Mouse (Mus musculus): Measurements from ENCODE around the gene Slf2. TPM values are rescaled to one million over a fixed set of nuclear protein-coding genes. Genes with fewer than 3 reads are reported as not detected.

Slf2 gene
- polyA plus RNA-seq, 1 experiment from 2014 or later = 56.7 TPM

- H3K27me3 ChIP-seq (ENCODE audit: control insufficient read depth, insufficient read depth, low read length) = no peaks in the 10 kb centered on the region
- 1% methylated on average over 57 of the region's 58 CpGs for WGBS
- peak within 1 kb of the TSS; percentile 56 for H3K4me3 ChIP-seq (ENCODE audit: low read depth, low read length)
- H3K4me2 ChIP-seq (replicated peaks; ENCODE audit: low read depth, low read length) = peak within 1 kb of the TSS; percentile 99
- H3K36me3 ChIP-seq (ENCODE audit: control insufficient read depth, insufficient read depth, low read length) = no peaks in the 10 kb centered on the region
- peak; percentile 70 for ATAC-seq (ENCODE audit: insufficient number of reproducible peaks, insufficient read depth, low FRiP score, low read depth)
- no peaks in the 10 kb centered on the region for H3K9me3 ChIP-seq (ENCODE audit: control insufficient read depth, low read depth, low read length)
- peak within 1 kb of the TSS; percentile 48; the same call in 1 of the 2 replicates for H3K9ac ChIP-seq (replicated peaks; ENCODE audit: low read depth, low read length)
- H3K27ac ChIP-seq (ENCODE audit: low read length) = no peak within 1 kb of the TSS
- H3K4me1 ChIP-seq (ENCODE audit: control insufficient read depth, insufficient read depth, low read length) = peaks cover 20% of the 10 kb centered on the region; the same call in 1 of the 2 replicates
Observed at GRCm38 (mm10) chr19:44988831-44989566, 58.0 kb downstream of the Slf2 start, which contains the start of gene Sema4g. Gene Sema4g (plus strand): TSS chr19:44989101.

GRCm38 (mm10) chr19:44989567-44990495, 58.9 kb downstream of the Slf2 start:
- H3K9ac ChIP-seq (replicated peaks; ENCODE audit: low read depth, low read length) = peak overlapping the region; percentile 48; the same call in 1 of the 2 replicates
- H3K36me3 ChIP-seq (ENCODE audit: control insufficient read depth, insufficient read depth, low read length) = no peaks in the 10 kb centered on the region
- H3K27ac ChIP-seq (ENCODE audit: low read length) = no peak overlapping the region
- H3K27me3 ChIP-seq (ENCODE audit: control insufficient read depth, insufficient read depth, low read length) = no peaks in the 10 kb centered on the region
- ATAC-seq (ENCODE audit: insufficient number of reproducible peaks, insufficient read depth, low FRiP score, low read depth) = 0 out of 2 replicates have a peak, but pooled peaks have one; percentile 1
- H3K9me3 ChIP-seq (ENCODE audit: control insufficient read depth, low read depth, low read length) = no peaks in the 10 kb centered on the region
- WGBS = 4% methylated on average over 22 of the region's 22 CpGs
- H3K4me3 ChIP-seq (ENCODE audit: low read depth, low read length) = peak overlapping the region; percentile 56
- H3K4me1 ChIP-seq (ENCODE audit: control insufficient read depth, insufficient read depth, low read length) = peaks cover 20% of the 10 kb centered on the region; the same call in 1 of the 2 replicates
- peak overlapping the region; percentile 99 for H3K4me2 ChIP-seq (replicated peaks; ENCODE audit: low read depth, low read length)

GRCm38 (mm10) chr19:44991031-44991430, 60.1 kb downstream of the Slf2 start:
- no peaks in the 10 kb centered on the region for H3K27me3 ChIP-seq (ENCODE audit: control insufficient read depth, insufficient read depth, low read length)
- no peak overlapping the region for H3K27ac ChIP-seq (ENCODE audit: low read length)
- no peaks in the 10 kb centered on the region for H3K36me3 ChIP-seq (ENCODE audit: control insufficient read depth, insufficient read depth, low read length)
- no peak overlapping the region for H3K9ac ChIP-seq (replicated peaks; ENCODE audit: low read depth, low read length)
- peak overlapping the region; percentile 99; the same call in 1 of the 2 replicates for H3K4me2 ChIP-seq (replicated peaks; ENCODE audit: low read depth, low read length)
- 63% methylated on average over 8 of the region's 8 CpGs for WGBS
- no peak for ATAC-seq (ENCODE audit: insufficient number of reproducible peaks, insufficient read depth, low FRiP score, low read depth)
- no peak overlapping the region for H3K4me3 ChIP-seq (ENCODE audit: low read depth, low read length)
- no peaks in the 10 kb centered on the region for H3K9me3 ChIP-seq (ENCODE audit: control insufficient read depth, low read depth, low read length)
- peaks cover 20% of the 10 kb centered on the region; the same call in 1 of the 2 replicates for H3K4me1 ChIP-seq (ENCODE audit: control insufficient read depth, insufficient read depth, low read length)

GRCm38 (mm10) chr19:44992246-44992645, 61.3 kb downstream of the Slf2 start:
- Histone ChIP-seq H3K27me3 (ENCODE audit: control insufficient read depth, insufficient read depth, low read length) (no peaks in the 10 kb centered on the region), H3K4me1 (ENCODE audit: control insufficient read depth, insufficient read depth, low read length) (peaks cover 20% of the 10 kb centered on the region; the same call in 1 of the 2 replicates), H3K27ac (ENCODE audit: low read length) (no peak overlapping the region), H3K9ac (replicated peaks; ENCODE audit: low read depth, low read length) (no peak overlapping the region), H3K9me3 (ENCODE audit: control insufficient read depth, low read depth, low read length) (no peaks in the 10 kb centered on the region), H3K4me2 (replicated peaks; ENCODE audit: low read depth, low read length) (no peak overlapping the region), H3K36me3 (ENCODE audit: control insufficient read depth, insufficient read depth, low read length) (no peaks in the 10 kb centered on the region), H3K4me3 (ENCODE audit: low read depth, low read length) (no peak overlapping the region)
- WGBS = 43% methylated on average over 7 of the region's 7 CpGs
- no peak for ATAC-seq (ENCODE audit: insufficient number of reproducible peaks, insufficient read depth, low FRiP score, low read depth)

GRCm38 (mm10) chr19:44992712-44993111, 61.8 kb downstream of the Slf2 start:
- Histone ChIP-seq H3K27me3 (ENCODE audit: control insufficient read depth, insufficient read depth, low read length) (no peaks in the 10 kb centered on the region), H3K4me2 (replicated peaks; ENCODE audit: low read depth, low read length) (no peak overlapping the region), H3K4me3 (ENCODE audit: low read depth, low read length) (no peak overlapping the region), H3K9ac (replicated peaks; ENCODE audit: low read depth, low read length) (no peak overlapping the region), H3K36me3 (ENCODE audit: control insufficient read depth, insufficient read depth, low read length) (no peaks in the 10 kb centered on the region), H3K4me1 (ENCODE audit: control insufficient read depth, insufficient read depth, low read length) (peaks cover 20% of the 10 kb centered on the region; the same call in 1 of the 2 replicates), H3K27ac (ENCODE audit: low read length) (no peak overlapping the region), H3K9me3 (ENCODE audit: control insufficient read depth, low read depth, low read length) (no peaks in the 10 kb centered on the region)
- 58% methylated on average over 7 of the region's 7 CpGs for WGBS
- no peak for ATAC-seq (ENCODE audit: insufficient number of reproducible peaks, insufficient read depth, low FRiP score, low read depth)

- Histone ChIP-seq H3K4me2 (replicated peaks; ENCODE audit: low read depth, low read length) (no peak overlapping the region), H3K36me3 (ENCODE audit: control insufficient read depth, insufficient read depth, low read length) (peaks cover 2% of the 10 kb centered on the region; the same call in 1 of the 2 replicates), H3K9ac (replicated peaks; ENCODE audit: low read depth, low read length) (no peak overlapping the region), H3K27ac (ENCODE audit: low read length) (no peak overlapping the region), H3K4me3 (ENCODE audit: low read depth, low read length) (no peak overlapping the region), H3K27me3 (ENCODE audit: control insufficient read depth, insufficient read depth, low read length) (no peaks in the 10 kb centered on the region), H3K4me1 (ENCODE audit: control insufficient read depth, insufficient read depth, low read length) (no peaks in the 10 kb centered on the region), H3K9me3 (ENCODE audit: control insufficient read depth, low read depth, low read length) (no peaks in the 10 kb centered on the region)
- no peak for ATAC-seq (ENCODE audit: insufficient number of reproducible peaks, insufficient read depth, low FRiP score, low read depth)
- 80% methylated on average over 11 of the region's 11 CpGs for WGBS
Observed at GRCm38 (mm10) chr19:44997786-44998185, 66.8 kb downstream of the Slf2 start.

GRCm38 (mm10) chr19:44999647-45000046, 68.7 kb downstream of the Slf2 start:
- Histone ChIP-seq H3K36me3 (ENCODE audit: control insufficient read depth, insufficient read depth, low read length) (peaks cover 13% of the 10 kb centered on the region), H3K27me3 (ENCODE audit: control insufficient read depth, insufficient read depth, low read length) (no peaks in the 10 kb centered on the region), H3K4me1 (ENCODE audit: control insufficient read depth, insufficient read depth, low read length) (no peaks in the 10 kb centered on the region), H3K27ac (ENCODE audit: low read length) (no peak overlapping the region), H3K4me3 (ENCODE audit: low read depth, low read length) (no peak overlapping the region), H3K4me2 (replicated peaks; ENCODE audit: low read depth, low read length) (no peak overlapping the region), H3K9me3 (ENCODE audit: control insufficient read depth, low read depth, low read length) (no peaks in the 10 kb centered on the region), H3K9ac (replicated peaks; ENCODE audit: low read depth, low read length) (no peak overlapping the region)
- no peak for ATAC-seq (ENCODE audit: insufficient number of reproducible peaks, insufficient read depth, low FRiP score, low read depth)
- 85% methylated on average over 8 of the region's 8 CpGs for WGBS

- H3K36me3 ChIP-seq (ENCODE audit: control insufficient read depth, insufficient read depth, low read length) = peaks cover 13% of the 10 kb centered on the region
- H3K4me3 ChIP-seq (ENCODE audit: low read depth, low read length) = no peak overlapping the region
- ATAC-seq (ENCODE audit: insufficient number of reproducible peaks, insufficient read depth, low FRiP score, low read depth) = no peak
- H3K27ac ChIP-seq (ENCODE audit: low read length) = no peak overlapping the region
- H3K9ac ChIP-seq (replicated peaks; ENCODE audit: low read depth, low read length) = no peak overlapping the region
- H3K4me1 ChIP-seq (ENCODE audit: control insufficient read depth, insufficient read depth, low read length) = peaks cover 13% of the 10 kb centered on the region; the same call in 1 of the 2 replicates
- H3K4me2 ChIP-seq (replicated peaks; ENCODE audit: low read depth, low read length) = no peak overlapping the region
- H3K9me3 ChIP-seq (ENCODE audit: control insufficient read depth, low read depth, low read length) = no peaks in the 10 kb centered on the region
- H3K27me3 ChIP-seq (ENCODE audit: control insufficient read depth, insufficient read depth, low read length) = no peaks in the 10 kb centered on the region
- 63% methylated on average over 3 of the region's 3 CpGs for WGBS
Observed at GRCm38 (mm10) chr19:45002301-45002700, 71.3 kb downstream of the Slf2 start.

Data from stomach, embryonic 14.5 days (tissue).